Mouse (Mus musculus) bone marrow macrophage, adult 2 months (primary cell): ENCODE results near the gene Ablim1. TPM values are rescaled to one million over a fixed set of nuclear protein-coding genes. Genes with fewer than 3 reads are reported as not detected.

Experiments used
- H3K27ac ChIP-seq: 2 replicates; pipeline ENCODE4 v1.5.1; 2012; ENCODE audit warnings: low read depth, low read length; ENCODE audit not compliant: insufficient read depth
- H3K4me1 ChIP-seq: 2 replicates; pipeline ENCODE4 v1.6.1; 2012; ENCODE audit warnings: low read length; ENCODE audit not compliant: control insufficient read depth, insufficient read depth
- H3K4me3 ChIP-seq: 2 replicates; pipeline ENCODE4 v1.5.1; 2012; ENCODE audit warnings: mild to moderate bottlenecking, low read length, moderate library complexity; ENCODE audit not compliant: insufficient read depth
- CTCF ChIP-seq: IDR thresholded peaks from 2 replicates; pipeline ENCODE4 v1.5.1; 2012; ENCODE audit warnings: low read depth, mild to moderate bottlenecking, low read length, moderate library complexity
- POLR2A ChIP-seq: IDR thresholded peaks from 2 replicates; pipeline ENCODE4 v1.6.1; 2012; ENCODE audit warnings: mild to moderate bottlenecking, low read depth, low read length, borderline replicate concordance
- polyA plus RNA-seq: library from polyadenylated mRNA; stranded (reverse); fragments of >200 nt; gene quantifications from 2 replicates; pipeline ENCODE4 v1.2.4, GENCODE M21; 2012; ENCODE audit not compliant: missing spikeins, insufficient read depth, insufficient read length

The Ablim1 gene
- polyA plus RNA-seq, 1 experiment, result 0.25 TPM

GRCm38 (mm10) chr19:57352337-57352935 lies 37.7 kb upstream of the Ablim1 start:
- Histone ChIP-seq H3K4me3 (no peak overlapping the region), H3K4me1 (peaks cover 27% of the 10 kb centered on the region), H3K27ac (no peak overlapping the region)
- no peak for TF ChIP-seq CTCF
- no peak for TF ChIP-seq POLR2A

GRCm38 (mm10) chr19:57349096-57349495 lies 34.4 kb upstream of the Ablim1 start:
- Histone ChIP-seq H3K4me3 (no peak overlapping the region), H3K27ac (no peak overlapping the region), H3K4me1 (peaks cover 2% of the 10 kb centered on the region)
- TF ChIP-seq CTCF (no peak), POLR2A (no peak)

- TF ChIP-seq CTCF (no peak), POLR2A (no peak)
- Histone ChIP-seq H3K27ac (no peak overlapping the region), H3K4me1 (no peaks in the 10 kb centered on the region), H3K4me3 (no peak overlapping the region)
Observed at GRCm38 (mm10) chr19:57344678-57345077, 30.0 kb upstream of the Ablim1 start.

- TF ChIP-seq CTCF (no peak), POLR2A (no peak)
- Histone ChIP-seq H3K4me3 (no peak overlapping the region), H3K27ac (no peak overlapping the region), H3K4me1 (no peaks in the 10 kb centered on the region)
Observed at GRCm38 (mm10) chr19:57343860-57344259, 29.1 kb upstream of the Ablim1 start.

- no peaks in the 10 kb centered on the region; the same call in 1 of the 2 replicates for H3K4me1 ChIP-seq
- no peak overlapping the region for H3K4me3 ChIP-seq
- H3K27ac ChIP-seq, result no peak overlapping the region
- no peak for TF ChIP-seq CTCF
- TF ChIP-seq POLR2A, result no peak
Observed at GRCm38 (mm10) chr19:57340900-57341742, 26.4 kb upstream of the Ablim1 start.

GRCm38 (mm10) chr19:57339281-57339864 lies 24.7 kb upstream of the Ablim1 start:
- Histone ChIP-seq H3K27ac (no peak overlapping the region), H3K4me3 (no peak overlapping the region), H3K4me1 (no peaks in the 10 kb centered on the region; the same call in 1 of the 2 replicates)
- TF ChIP-seq POLR2A (no peak), CTCF (no peak)

- Histone ChIP-seq H3K4me1 (no peaks in the 10 kb centered on the region; the same call in 1 of the 2 replicates), H3K4me3 (no peak overlapping the region), H3K27ac (no peak overlapping the region)
- TF ChIP-seq POLR2A (no peak), CTCF (no peak)
Observed at GRCm38 (mm10) chr19:57335135-57335534, 20.4 kb upstream of the Ablim1 start.

GRCm38 (mm10) chr19:57333356-57333755 lies 18.6 kb upstream of the Ablim1 start:
- Histone ChIP-seq H3K4me1 (no peaks in the 10 kb centered on the region; the same call in 1 of the 2 replicates), H3K27ac (no peak overlapping the region), H3K4me3 (no peak overlapping the region)
- TF ChIP-seq POLR2A (no peak), CTCF (no peak)

GRCm38 (mm10) chr19:57331237-57331636 lies 16.5 kb upstream of the Ablim1 start:
- no peaks in the 10 kb centered on the region for H3K4me1 ChIP-seq
- H3K4me3 ChIP-seq, result no peak overlapping the region
- no peak overlapping the region for H3K27ac ChIP-seq
- no peak for TF ChIP-seq CTCF
- TF ChIP-seq POLR2A, result no peak

GRCm38 (mm10) chr19:57330309-57330708 lies 15.6 kb upstream of the Ablim1 start:
- no peak overlapping the region for H3K4me3 ChIP-seq
- TF ChIP-seq POLR2A, result no peak
- no peak for TF ChIP-seq CTCF
- H3K4me1 ChIP-seq, result no peaks in the 10 kb centered on the region
- no peak overlapping the region for H3K27ac ChIP-seq
